Comparison of ENCODE assay signal across 39 mouse cellular contexts in genomic region chr14:13952151-13952550, GRCm38 (mm10). TPM values are rescaled to one million over a fixed set of nuclear protein-coding genes. Genes with fewer than 3 reads are reported as not detected.
"Had no signal": no experiment of that assay in that cellular context is flagged by ENCODE, and none has a peak within 500 bp of the region (broad histone marks: within the 10 kb centered on the region; RNA-seq: fewer than 3 reads in every experiment).

No protein-coding gene starts in this region.

RNA-seq across cellular contexts. Expression of gene Gm281, which starts 37.9 kb away (rescaled TPM):
- total RNA-seq: heart, postnatal 10 days; heart, postnatal 14 days; heart, postnatal 25 days; heart, postnatal 36 days; heart, postnatal 4 days; hematopoietic stem cell, adult 5-6 weeks; hindbrain, postnatal 0 days; layer of hippocampus, adult 18-20 months; layer of hippocampus, adult 2 months; layer of hippocampus, adult 8-10 months; layer of hippocampus, postnatal 10 days; layer of hippocampus, postnatal 14 days; layer of hippocampus, postnatal 25 days; layer of hippocampus, postnatal 36 days; left cerebral cortex, adult 18-20 months; left cerebral cortex, adult 2 months; left cerebral cortex, adult 8-10 months had no signal
- polyA plus RNA-seq: heart, embryonic 11.5 days; heart, embryonic 12.5 days; heart, embryonic 13.5 days; heart, embryonic 14.5 days; heart, embryonic 15.5 days; heart, embryonic 16.5 days; heart, postnatal 0 days; hindbrain, embryonic 11.5 days; hindbrain, embryonic 12.5 days; hindbrain, embryonic 13.5 days; hindbrain, embryonic 15.5 days; hindbrain, embryonic 16.5 days; hindbrain, postnatal 0 days; inflammation-experienced regulatory T-cells, adult 6 months; intestine, embryonic 14.5 days; intestine, embryonic 15.5 days; intestine, postnatal 0 days; kidney, adult 2 months; kidney, embryonic 14.5 days; kidney, embryonic 15.5 days; kidney, embryonic 16.5 days; kidney, postnatal 0 days; large intestine, adult 2 months had no signal
